Mouse (Mus musculus) liver, embryonic 14.5 days (tissue): ENCODE measurements around the gene Lrrc8b.

Experiments
- CTCF ChIP-seq: IDR thresholded peaks from 2 replicates; pipeline ENCODE4 v1.5.1; 2016; ENCODE audit warnings: antibody characterized with exemption, low read depth, control low read depth
- EP300 ChIP-seq: IDR thresholded peaks from 2 replicates; pipeline ENCODE4 v1.6.1; 2016; ENCODE audit warnings: antibody characterized with exemption, low read depth

- no peak for TF ChIP-seq CTCF
- no peak for TF ChIP-seq EP300
These were observed 30.1 kb downstream of the Lrrc8b start for GRCm38 (mm10) chr5:105445686-105446085.
